Mouse (Mus musculus) embryonic facial prominence, embryonic 14.5 days (tissue): ENCODE data around the gene Slc7a7. TPM values are rescaled to one million over a fixed set of nuclear protein-coding genes. Genes with fewer than 3 reads are reported as not detected.

Experiments used
- ATAC-seq: fragments of 200-750 bp; cut with Nextera tagmentation; 2 replicates; pipeline ENCODE4 v1.8.0; 2017; ENCODE audit warnings: low read depth, moderate number of reproducible peaks, moderate TSS enrichment
- DNase-seq: peaks from one replicate; pipeline ENCODE4 v3.0.0-alpha.2; 2015; ENCODE audit warnings: low spot score
- H3K27ac ChIP-seq: fragments of 300-500 bp; sonication (generic); replicated peaks from 2 replicates; pipeline ENCODE4 v1.5.1; 2014; ENCODE audit warnings: low read depth, mild to moderate bottlenecking, low read length, moderate library complexity
- H3K27me3 ChIP-seq: fragments of 300-500 bp; sonication (generic); replicated peaks from 2 replicates; pipeline ENCODE4 v1.6.1; 2014; ENCODE audit warnings: low read length; ENCODE audit not compliant: control insufficient read depth, insufficient read depth
- H3K36me3 ChIP-seq: fragments of 300-500 bp; sonication (generic); 2 replicates; pipeline ENCODE4 v1.6.1; 2014; ENCODE audit warnings: low read length, mixed read lengths; ENCODE audit not compliant: control insufficient read depth, insufficient read depth
- H3K4me1 ChIP-seq: fragments of 300-500 bp; sonication (generic); 2 replicates; pipeline ENCODE4 v1.6.1; 2014; ENCODE audit warnings: antibody characterized with exemption, low read length; ENCODE audit not compliant: control insufficient read depth, insufficient read depth
- H3K4me2 ChIP-seq: fragments of 300-500 bp; sonication (generic); 2 replicates; pipeline ENCODE4 v1.6.1; 2014; ENCODE audit warnings: low read depth, mild to moderate bottlenecking, low read length, moderate library complexity, mixed read lengths
- H3K4me3 ChIP-seq: fragments of 300-500 bp; sonication (generic); 2 replicates; pipeline ENCODE4 v1.5.1; 2014; ENCODE audit warnings: low read depth, mild to moderate bottlenecking, low read length
- H3K9ac ChIP-seq: fragments of 300-500 bp; sonication (generic); 2 replicates; pipeline ENCODE4 v1.6.1; 2014; ENCODE audit warnings: low read depth, mild to moderate bottlenecking, low read length, moderate library complexity, mixed read lengths
- H3K9me3 ChIP-seq: fragments of 300-500 bp; sonication (generic); 2 replicates; pipeline ENCODE4 v1.6.1; 2016; ENCODE audit warnings: low read length; ENCODE audit not compliant: control insufficient read depth
- WGBS: fragments of 180-500 bp; shearing (Covaris S2); extraction: QIAGEN DNeasy Blood & Tissue Kit; methylation state at CpG from one replicate; pipeline ENCODE4 v1.1.7; 2014; 5-methylcytosine and 5-hydroxymethylcytosine counted together
- polyA plus RNA-seq: library from polyadenylated mRNA; unstranded; fragments of >200 nt; fragmentation: Nextera tagmentation; extraction: Ambion mirVana; gene quantifications from 2 replicates; pipeline ENCODE4 v1.2.1, GENCODE M21; 2014

Slc7a7 gene
- polyA plus RNA-seq, 1 experiment from 2014 or later: 7.7 TPM

GRCm38 (mm10) chr14:54429332-54430093, 11.9 kb upstream of the Slc7a7 start:
- 46% methylated on average over 7 of the region's 7 CpGs for WGBS
- Histone ChIP-seq H3K27ac (peak overlapping the region; percentile 99), H3K4me1 (peaks cover 33% of the 10 kb centered on the region), H3K36me3 (peaks cover 18% of the 10 kb centered on the region), H3K27me3 (no peaks in the 10 kb centered on the region), H3K9ac (0 out of 2 replicates have a peak overlapping the region, but pooled peaks have one; percentile 95), H3K4me3 (no peak overlapping the region), H3K4me2 (peak overlapping the region; percentile 79), H3K9me3 (no peaks in the 10 kb centered on the region)
- no peak for ATAC-seq
- peak; percentile 67 for DNase-seq

DNA sequence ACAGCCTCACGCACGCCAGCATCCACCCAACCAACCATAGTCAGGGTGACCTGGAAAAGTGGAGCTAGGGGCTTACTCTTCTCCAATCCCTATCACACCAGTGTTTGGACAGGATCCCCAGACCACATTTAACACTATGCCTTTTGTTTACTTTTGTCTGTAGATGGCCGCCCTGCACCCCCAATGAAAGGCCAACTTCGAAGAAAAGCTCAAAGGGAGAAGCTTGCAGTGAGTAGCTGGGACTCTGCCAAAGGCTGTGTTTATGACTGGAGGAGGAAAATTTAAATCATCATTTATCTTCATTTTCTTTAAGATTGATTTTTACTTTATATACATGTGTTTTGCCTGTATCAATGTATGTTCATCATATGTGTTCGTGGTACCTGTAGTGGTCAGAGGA, 10.8 kb upstream of the Slc7a7 start:
- peaks cover 26% of the 10 kb centered on the region for H3K4me1 ChIP-seq
- WGBS: 92% methylated on average over 5 of the region's 5 CpGs
- no peak overlapping the region for H3K9ac ChIP-seq
- no peak overlapping the region for H3K4me2 ChIP-seq
- DNase-seq (no peak), ATAC-seq (no peak)
- H3K27me3 ChIP-seq: no peaks in the 10 kb centered on the region
- no peaks in the 10 kb centered on the region for H3K9me3 ChIP-seq
- peaks cover 18% of the 10 kb centered on the region for H3K36me3 ChIP-seq
- H3K4me3 ChIP-seq: no peak overlapping the region
- H3K27ac ChIP-seq: no peak overlapping the region

- Histone ChIP-seq H3K4me3 (peak overlapping the region; percentile 92), H3K36me3 (peaks cover 18% of the 10 kb centered on the region), H3K9me3 (no peaks in the 10 kb centered on the region), H3K27me3 (no peaks in the 10 kb centered on the region), H3K4me1 (peaks cover 26% of the 10 kb centered on the region), H3K27ac (no peak overlapping the region), H3K9ac (peak overlapping the region; percentile 91), H3K4me2 (peak overlapping the region; percentile 79)
- DNase-seq (no peak), ATAC-seq (no peak)
- 88% methylated on average over 7 of the region's 7 CpGs for WGBS
These were observed 10.1 kb upstream of the Slc7a7 start for GRCm38 (mm10) chr14:54427696-54428095.

DNA sequence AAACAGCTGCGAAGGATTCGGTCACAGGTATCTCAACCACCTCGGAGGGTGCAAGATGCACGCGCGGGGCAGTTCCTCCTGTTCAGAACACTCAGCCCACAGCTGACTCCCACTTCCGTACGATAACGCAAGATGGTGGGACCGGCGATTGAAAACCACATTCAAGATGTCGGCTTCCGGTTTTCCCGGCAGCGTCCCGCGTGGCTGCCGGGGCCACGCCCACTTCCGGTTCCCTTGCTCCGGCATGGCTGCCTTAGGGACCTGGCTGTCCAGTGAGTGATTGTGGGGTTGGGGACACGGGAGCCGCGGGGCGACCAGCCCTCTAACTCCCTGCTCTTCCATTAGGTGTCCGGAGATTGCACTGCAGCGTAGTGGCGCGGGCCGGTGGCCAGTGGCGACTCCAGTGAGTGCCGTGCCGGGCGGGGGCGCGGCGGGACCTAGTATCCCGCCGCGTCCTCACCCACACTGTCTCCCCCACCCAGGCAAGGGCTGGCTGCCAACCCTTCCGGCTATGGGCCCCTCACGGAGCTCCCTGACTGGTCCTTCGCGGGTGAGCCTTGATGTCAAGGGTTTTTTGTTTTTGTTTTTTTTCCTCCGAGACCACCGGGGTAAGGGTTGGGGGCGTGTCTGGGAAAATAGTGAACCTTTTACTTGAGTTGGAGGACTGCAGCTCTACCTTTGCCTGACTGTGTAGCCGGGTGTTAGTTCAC, 9.3 kb upstream of the Slc7a7 start, which contains the start of gene Mrpl52:
Gene Mrpl52 (plus strand): TSS at position 221 of the 710 bp plus-strand sequence.
- Histone ChIP-seq H3K4me1 (peaks cover 26% of the 10 kb centered on the region), H3K36me3 (peaks cover 18% of the 10 kb centered on the region), H3K27me3 (no peaks in the 10 kb centered on the region), H3K9ac (peak within 1 kb of the TSS; percentile 91), H3K9me3 (no peaks in the 10 kb centered on the region), H3K4me2 (peak within 1 kb of the TSS; percentile 79), H3K27ac (peak within 1 kb of the TSS; percentile 92), H3K4me3 (peak within 1 kb of the TSS; percentile 92)
- ATAC-seq (peak; percentile 73), DNase-seq (peak; percentile 96)
- under 1% methylated on average over 30 of the region's 48 CpGs for WGBS

DNA sequence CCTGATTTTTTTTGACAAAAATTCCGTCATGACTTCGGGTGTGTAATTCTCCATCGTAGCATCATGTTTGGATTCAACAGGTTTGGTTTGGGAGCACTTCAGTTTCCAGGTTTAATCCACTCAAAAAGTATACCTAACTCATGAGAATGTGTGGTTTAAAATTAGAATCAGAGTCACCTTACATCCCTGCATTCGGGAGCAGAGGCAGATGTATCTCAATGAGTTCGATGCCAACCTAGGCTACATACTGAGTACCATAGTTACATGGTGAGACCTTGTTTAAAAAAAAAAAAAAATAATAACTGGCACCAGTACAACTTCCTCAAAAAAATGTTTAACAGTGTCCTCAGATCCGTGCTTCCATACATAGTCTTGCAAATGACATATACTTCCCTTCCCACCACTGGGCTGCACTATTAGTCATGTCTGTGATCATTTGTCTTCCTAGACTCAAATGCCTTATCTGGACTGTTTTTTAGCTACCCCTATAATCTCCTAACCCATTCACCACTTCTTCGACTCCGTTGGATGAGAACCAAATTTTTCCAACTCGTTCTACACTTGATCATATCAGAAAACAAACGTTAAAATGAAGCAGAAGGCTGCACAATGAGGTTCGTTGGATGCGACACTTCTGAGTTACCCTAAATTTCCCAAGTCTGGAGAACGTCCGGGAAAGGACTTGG, 8.6 kb upstream of the Slc7a7 start:
- WGBS: 32% methylated on average over 14 of the region's 14 CpGs
- peaks cover 26% of the 10 kb centered on the region for H3K4me1 ChIP-seq
- H3K4me3 ChIP-seq: peak overlapping the region; percentile 92
- H3K27me3 ChIP-seq: no peaks in the 10 kb centered on the region
- DNase-seq (no peak), ATAC-seq (no peak)
- peak overlapping the region; percentile 92 for H3K27ac ChIP-seq
- peak overlapping the region; percentile 91 for H3K9ac ChIP-seq
- H3K9me3 ChIP-seq: no peaks in the 10 kb centered on the region
- peaks cover 18% of the 10 kb centered on the region for H3K36me3 ChIP-seq
- peak overlapping the region; percentile 79 for H3K4me2 ChIP-seq

- H3K4me3 ChIP-seq: no peak overlapping the region
- no peak for ATAC-seq
- no peak for DNase-seq
- 91% methylated on average over 1 of the region's 1 CpGs for WGBS
- no peaks in the 10 kb centered on the region for H3K9me3 ChIP-seq
- no peak overlapping the region for H3K9ac ChIP-seq
- H3K4me2 ChIP-seq: no peak overlapping the region
- H3K27me3 ChIP-seq: no peaks in the 10 kb centered on the region
- peaks cover 18% of the 10 kb centered on the region for H3K36me3 ChIP-seq
- H3K4me1 ChIP-seq: peaks cover 24% of the 10 kb centered on the region
- no peak overlapping the region for H3K27ac ChIP-seq
These were observed 8.0 kb upstream of the Slc7a7 start for GRCm38 (mm10) chr14:54425540-54425939.

- Histone ChIP-seq H3K4me1 (peaks cover 15% of the 10 kb centered on the region), H3K27me3 (no peaks in the 10 kb centered on the region), H3K9ac (no peak overlapping the region), H3K9me3 (no peaks in the 10 kb centered on the region), H3K4me3 (no peak overlapping the region), H3K36me3 (peaks cover 14% of the 10 kb centered on the region), H3K4me2 (no peak overlapping the region), H3K27ac (no peak overlapping the region)
- ATAC-seq: no peak
- 93% methylated on average over 1 of the region's 1 CpGs for WGBS
- DNase-seq: no peak
These were observed 7.1 kb upstream of the Slc7a7 start for GRCm38 (mm10) chr14:54424634-54425033.

- peaks cover 9% of the 10 kb centered on the region; the same call in 1 of the 2 replicates for H3K4me1 ChIP-seq
- H3K36me3 ChIP-seq: 0 out of 2 replicates have a peak, but pooled peaks cover 3% of the 10 kb centered on the region
- H3K27me3 ChIP-seq: no peaks in the 10 kb centered on the region
- DNase-seq (no peak), ATAC-seq (no peak)
- 71% methylated on average over 5 of the region's 5 CpGs for WGBS
- H3K9me3 ChIP-seq: no peaks in the 10 kb centered on the region
- H3K4me2 ChIP-seq: no peak overlapping the region
- no peak overlapping the region for H3K4me3 ChIP-seq
- no peak overlapping the region for H3K9ac ChIP-seq
- no peak overlapping the region for H3K27ac ChIP-seq
These were observed 5.8 kb upstream of the Slc7a7 start for GRCm38 (mm10) chr14:54423406-54423805.
